Mouse (Mus musculus) kidney, adult 9 months (tissue): Measurements from ENCODE around the gene Lsr.
"Not testable (repeated sequence)": the region's sequence is repeated elsewhere in the genome, so short reads cannot be mapped to it uniquely, and the experiment has no call there.

ENCODE experiments used
- DNase-seq: peaks from one replicate; pipeline ENCODE4 v3.0.0; 2022

Gene Lsr

DNA sequence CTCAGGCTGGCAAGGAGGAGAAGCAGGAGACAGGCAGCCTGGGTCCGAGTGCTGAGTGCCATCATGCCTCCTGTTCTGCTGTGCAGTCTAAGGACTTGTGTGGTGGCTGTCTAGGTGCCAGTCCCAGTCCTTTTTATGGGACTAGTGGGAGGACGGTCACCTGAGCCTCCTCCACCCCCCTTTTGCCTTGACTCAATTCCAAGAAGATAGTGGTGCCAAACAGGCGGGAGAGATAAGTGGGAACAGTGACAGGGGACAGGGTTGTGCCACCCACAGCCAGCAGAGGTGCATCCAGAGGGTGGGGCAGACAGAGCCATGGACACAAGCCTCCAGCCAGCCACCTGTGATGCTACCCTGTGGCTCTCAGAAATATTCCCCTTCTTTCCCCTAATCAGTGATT is 49.2 kb downstream of the Lsr start:
- DNase-seq: no peak

DNA sequence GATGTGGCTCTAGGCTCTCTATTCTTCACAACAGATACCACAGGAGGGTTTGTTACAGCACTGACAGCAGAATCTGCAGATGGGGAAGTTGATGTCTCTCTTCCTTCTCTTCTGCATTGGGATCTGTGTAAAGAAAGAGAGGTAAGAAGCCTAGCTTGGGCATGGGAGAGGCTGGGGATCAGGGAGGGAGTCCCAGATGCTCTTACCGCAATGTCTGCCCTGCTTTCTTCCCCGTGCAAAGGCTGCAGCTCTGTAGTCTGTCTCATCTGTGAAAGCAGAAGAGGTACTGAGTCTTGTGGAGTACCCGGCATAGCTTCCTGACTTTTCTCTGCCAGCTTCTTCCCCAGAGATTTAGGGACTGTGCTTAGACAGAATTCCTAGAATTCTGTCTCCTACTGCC is 50.8 kb downstream of the Lsr start:
- not testable (repeated sequence) for DNase-seq

DNA sequence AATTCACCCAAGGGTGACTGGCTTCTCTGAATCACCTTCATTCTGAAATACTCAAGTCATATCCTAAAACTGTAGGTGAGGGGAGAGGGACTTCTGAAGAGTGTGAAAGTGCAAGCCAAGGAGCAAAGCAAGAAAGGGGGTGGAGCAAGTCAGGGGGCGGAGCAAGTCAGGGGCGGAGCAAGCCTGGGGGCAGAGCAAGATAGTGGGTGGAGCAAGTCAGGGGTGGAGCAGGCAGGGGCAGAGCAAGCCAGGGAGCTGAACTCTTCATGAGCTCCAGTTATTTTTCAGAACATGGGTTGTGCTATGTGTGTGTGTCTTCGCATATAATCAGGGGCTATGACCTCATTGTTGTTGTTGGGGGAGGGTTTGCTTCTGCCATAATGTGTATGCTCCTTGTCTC is 53.0 kb downstream of the Lsr start:
- no peak for DNase-seq

DNA sequence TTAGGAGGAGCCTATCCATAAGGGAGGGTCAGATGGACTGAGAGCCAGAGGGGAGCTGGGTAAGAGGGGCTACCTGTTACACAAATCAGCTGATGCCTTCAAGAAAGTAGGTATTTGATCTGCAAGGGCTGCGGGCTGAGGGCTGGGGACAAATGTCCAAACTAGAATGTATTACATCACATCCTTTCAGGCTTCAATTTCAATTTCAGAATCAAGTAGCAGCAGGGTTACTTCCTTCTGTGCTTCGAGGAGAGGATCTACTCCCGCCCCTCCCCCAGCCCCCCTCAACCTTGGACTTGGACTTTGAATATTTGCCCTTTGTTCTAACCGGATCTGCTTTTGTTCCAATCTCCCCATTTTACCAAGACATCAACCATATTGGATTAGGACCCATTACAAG is 56.0 kb downstream of the Lsr start:
- DNase-seq: no peak

DNA sequence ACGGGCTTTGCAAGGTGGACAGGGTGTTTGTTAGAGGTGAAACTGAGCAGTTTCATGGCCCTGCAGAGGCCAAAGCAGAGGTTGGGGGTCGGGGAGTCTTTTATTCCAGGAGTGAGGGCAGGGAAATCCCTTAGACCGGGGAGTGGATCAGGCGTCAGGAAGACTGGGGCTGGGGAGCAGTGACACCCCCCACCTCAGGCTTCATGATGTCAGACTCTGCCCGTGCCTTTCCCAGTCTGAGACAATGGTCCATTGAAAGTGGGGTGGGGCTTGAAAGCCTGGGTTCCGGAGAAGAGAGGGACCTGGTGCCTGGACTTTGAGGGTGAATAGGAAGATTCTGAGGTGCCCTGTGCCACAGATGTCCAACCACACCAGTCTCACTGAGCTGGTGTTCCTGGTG is 56.6 kb downstream of the Lsr start:
- DNase-seq: no peak

DNA sequence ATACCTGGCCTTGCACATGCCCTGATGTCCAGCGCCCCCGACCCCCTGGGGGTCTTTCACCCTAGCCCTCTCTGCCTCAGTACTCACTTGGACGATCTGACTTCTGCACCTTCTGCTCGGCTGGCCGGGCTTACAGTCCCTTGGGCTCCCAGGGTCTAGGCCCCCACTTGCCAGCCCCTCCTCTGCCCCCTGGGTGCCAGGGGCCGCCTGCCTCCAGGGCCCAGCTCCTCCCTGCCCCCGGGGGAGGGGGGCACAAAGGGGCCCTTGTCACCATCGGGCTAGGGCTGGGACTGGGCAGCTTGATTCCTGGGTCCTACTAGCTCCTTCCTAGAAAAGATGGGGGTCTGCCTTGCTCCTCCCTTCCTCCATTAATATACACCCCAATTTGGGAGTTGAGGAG is 58.5 kb downstream of the Lsr start, which contains the start of gene Mag:
Gene Mag (minus strand): TSS at position 142 of the 400 bp plus-strand sequence.
- DNase-seq: no peak

DNA sequence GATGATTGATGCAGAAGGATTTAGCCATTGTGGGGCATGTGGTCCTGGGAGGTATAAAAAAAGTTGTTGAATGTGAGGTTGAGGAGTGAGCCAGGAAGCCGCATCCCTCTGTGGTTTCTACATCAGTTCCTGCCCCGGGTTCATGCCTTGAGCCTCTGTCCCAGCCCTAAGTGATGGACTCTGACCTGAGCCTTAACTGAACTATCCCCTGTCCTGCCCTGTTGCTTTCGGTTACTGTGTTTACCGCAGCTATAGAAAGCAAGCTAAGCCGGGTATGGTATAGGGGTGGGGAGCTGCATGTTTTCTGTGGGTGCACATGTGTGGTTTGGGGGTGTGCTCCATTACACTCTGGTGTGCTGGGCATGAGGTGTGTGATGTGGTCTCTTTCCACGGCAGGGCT is 63.5 kb downstream of the Lsr start:
- no peak for DNase-seq

DNA sequence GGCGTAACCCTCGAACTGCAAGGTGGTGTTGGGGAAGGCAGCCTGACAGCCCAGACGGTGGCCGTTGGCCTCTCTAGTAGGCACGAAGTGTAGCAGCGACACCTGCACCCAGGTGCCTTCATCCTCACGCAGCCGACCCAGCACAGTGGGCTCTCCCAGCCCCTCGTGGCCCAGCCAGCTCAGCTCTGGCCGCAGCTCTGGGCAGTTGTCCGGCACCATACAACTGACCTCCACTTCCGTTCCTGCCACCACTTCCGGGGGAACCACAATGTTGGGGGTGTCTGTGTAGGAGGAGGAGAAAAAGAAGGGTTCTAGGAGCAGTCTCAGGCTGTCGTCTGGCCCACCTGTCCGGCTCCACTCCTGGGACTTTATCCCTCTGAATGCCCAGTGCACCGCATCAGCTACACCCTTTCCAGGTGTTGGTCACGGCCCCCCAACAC is 64.3 kb downstream of the Lsr start:
- no peak for DNase-seq

DNA sequence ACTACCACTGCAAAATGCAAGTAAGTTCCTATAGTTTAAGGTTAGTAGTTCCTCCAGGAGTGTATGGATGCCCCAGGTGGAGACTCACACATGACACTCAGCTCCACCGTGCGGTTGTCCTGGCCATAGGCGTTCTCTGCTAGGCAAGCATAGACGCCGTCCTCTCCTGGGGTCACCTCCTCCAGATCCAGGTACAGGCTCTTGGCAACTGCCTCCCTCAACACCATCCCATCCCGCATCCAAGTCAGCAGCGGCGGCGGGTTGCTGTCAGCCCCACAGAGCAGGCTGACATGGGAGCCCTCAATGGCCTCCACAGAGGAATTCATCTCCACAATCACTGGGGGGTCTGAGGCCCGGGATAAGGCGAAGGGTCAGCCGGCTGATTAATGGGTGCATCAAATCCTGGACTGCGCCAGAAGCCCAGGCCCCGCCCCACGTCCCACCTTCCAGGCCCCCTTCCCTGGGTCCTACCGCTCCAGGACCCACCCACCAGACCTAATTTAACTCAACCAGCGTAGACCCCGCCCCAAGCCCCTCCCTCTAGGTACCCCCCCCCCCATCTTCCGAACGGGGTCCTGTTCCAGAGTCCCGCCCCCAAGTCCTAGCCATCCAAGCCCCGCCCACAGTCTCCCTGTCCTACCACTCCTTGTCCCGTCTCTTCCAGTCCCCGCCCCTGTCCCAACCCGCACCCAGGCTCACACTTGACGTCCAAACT is 64.8 kb downstream of the Lsr start:
- DNase-seq: no peak
